Mouse (Mus musculus) hindbrain, embryonic 12.5 days (tissue): Measurements from ENCODE around the gene Vmn2r56. TPM values are rescaled to one million over a fixed set of nuclear protein-coding genes. Genes with fewer than 3 reads are reported as not detected.
"Not testable (repeated sequence)": the region's sequence is repeated elsewhere in the genome, so short reads cannot be mapped to it uniquely, and the experiment has no call there.

Source experiments
- ATAC-seq: fragments of 200-750 bp; cut with Nextera tagmentation; 2 replicates; pipeline ENCODE4 v1.8.0; 2017; ENCODE audit warnings: moderate TSS enrichment; ENCODE audit not compliant: low FRiP score
- H3K27ac ChIP-seq: fragments of 300-500 bp; sonication (generic); 2 replicates; pipeline ENCODE4 v1.5.1; 2016; ENCODE audit warnings: mild to moderate bottlenecking
- H3K27me3 ChIP-seq: fragments of 300-500 bp; sonication (generic); 2 replicates; pipeline ENCODE4 v1.6.1; 2016; ENCODE audit warnings: mild to moderate bottlenecking
- H3K36me3 ChIP-seq: fragments of 300-500 bp; sonication (generic); 2 replicates; pipeline ENCODE4 v1.6.1; 2016; ENCODE audit warnings: mild to moderate bottlenecking
- H3K4me1 ChIP-seq: fragments of 300-500 bp; sonication (generic); 2 replicates; pipeline ENCODE4 v1.6.1; 2016
- H3K4me2 ChIP-seq: fragments of 300-500 bp; sonication (generic); replicated peaks from 2 replicates; pipeline ENCODE4 v1.6.1; 2016; ENCODE audit warnings: mild to moderate bottlenecking
- H3K4me3 ChIP-seq: fragments of 300-500 bp; sonication (generic); 2 replicates; pipeline ENCODE4 v1.5.1; 2016; ENCODE audit warnings: mild to moderate bottlenecking
- H3K9ac ChIP-seq: fragments of 300-500 bp; sonication (generic); 2 replicates; pipeline ENCODE4 v1.6.1; 2016; ENCODE audit warnings: mild to moderate bottlenecking, moderate library complexity
- H3K9me3 ChIP-seq: fragments of 300-500 bp; sonication (generic); replicated peaks from 2 replicates; pipeline ENCODE4 v1.6.1; 2016; ENCODE audit warnings: mild to moderate bottlenecking
- WGBS: fragments of 180-500 bp; shearing (Covaris S2); methylation state at CpG from one replicate; pipeline ENCODE4 v1.1.7; 2016; 5-methylcytosine and 5-hydroxymethylcytosine counted together
- polyA plus RNA-seq: library from polyadenylated mRNA; unstranded; fragments of >200 nt; fragmentation: Nextera tagmentation; extraction: Ambion mirVana; gene quantifications from 2 replicates; pipeline ENCODE4 v1.2.1, GENCODE M21; 2016

The Vmn2r56 gene
- polyA plus RNA-seq: not detected in 2 replicates

- ATAC-seq: no peak
- no peak within 1 kb of the TSS for H3K4me3 ChIP-seq
- H3K9ac ChIP-seq: no peak within 1 kb of the TSS
- 45% methylated on average over 1 of the region's 1 CpGs for WGBS
- H3K4me1 ChIP-seq: no peaks in the 10 kb centered on the region
- H3K4me2 ChIP-seq: no peak within 1 kb of the TSS
- H3K27me3 ChIP-seq: no peaks in the 10 kb centered on the region
- H3K27ac ChIP-seq: no peak within 1 kb of the TSS
- peaks cover 25% of the 10 kb centered on the region for H3K9me3 ChIP-seq
- H3K36me3 ChIP-seq: no peaks in the 10 kb centered on the region
Observed at GRCm38 (mm10) chr7:12734904-12735303, at the start of gene Vmn2r56. Vmn2r56 (minus strand) TSS chr7:12735004.

- Histone ChIP-seq H3K27me3 (no peaks in the 10 kb centered on the region), H3K9ac (peak overlapping the region; percentile 74), H3K4me1 (peaks cover 11% of the 10 kb centered on the region), H3K4me2 (peak overlapping the region; percentile 87), H3K27ac (no peak overlapping the region), H3K36me3 (peaks cover 2% of the 10 kb centered on the region), H3K4me3 (peak overlapping the region; percentile 56), H3K9me3 (0 out of 2 replicates have a peak, but pooled peaks cover 5% of the 10 kb centered on the region)
- WGBS: 0% methylated on average over 57 of the region's 57 CpGs
- peak; percentile 95 for ATAC-seq
Observed at GRCm38 (mm10) chr7:12780151-12780830, 45.5 kb upstream of the Vmn2r56 start.

GRCm38 (mm10) chr7:12779782-12780150, 45.0 kb upstream of the Vmn2r56 start:
- no peaks in the 10 kb centered on the region for H3K27me3 ChIP-seq
- no peak overlapping the region for H3K27ac ChIP-seq
- H3K4me2 ChIP-seq: peak overlapping the region; percentile 87
- peak overlapping the region; percentile 74 for H3K9ac ChIP-seq
- H3K4me1 ChIP-seq: peaks cover 11% of the 10 kb centered on the region
- ATAC-seq: no peak
- WGBS: 21% methylated on average over 10 of the region's 10 CpGs
- peaks cover 7% of the 10 kb centered on the region for H3K36me3 ChIP-seq
- peak overlapping the region; percentile 56 for H3K4me3 ChIP-seq
- H3K9me3 ChIP-seq: 0 out of 2 replicates have a peak, but pooled peaks cover 5% of the 10 kb centered on the region

- H3K9me3 ChIP-seq: 0 out of 2 replicates have a peak, but pooled peaks cover 5% of the 10 kb centered on the region
- peaks cover 11% of the 10 kb centered on the region for H3K4me1 ChIP-seq
- no peak overlapping the region for H3K4me3 ChIP-seq
- H3K4me2 ChIP-seq: peak overlapping the region; percentile 87
- no peak overlapping the region for H3K27ac ChIP-seq
- no peak for ATAC-seq
- H3K9ac ChIP-seq: no peak overlapping the region
- no peaks in the 10 kb centered on the region for H3K27me3 ChIP-seq
- H3K36me3 ChIP-seq: peaks cover 13% of the 10 kb centered on the region
- WGBS: 87% methylated on average over 5 of the region's 5 CpGs
Observed at GRCm38 (mm10) chr7:12779141-12779540, 44.3 kb upstream of the Vmn2r56 start.

- Histone ChIP-seq H3K4me1 (peaks cover 5% of the 10 kb centered on the region), H3K27ac (no peak overlapping the region), H3K9me3 (no peaks in the 10 kb centered on the region), H3K9ac (no peak overlapping the region), H3K4me3 (no peak overlapping the region), H3K36me3 (peaks cover 51% of the 10 kb centered on the region), H3K4me2 (no peak overlapping the region), H3K27me3 (no peaks in the 10 kb centered on the region)
- no peak for ATAC-seq
- 96% methylated on average over 1 of the region's 1 CpGs for WGBS
Observed at GRCm38 (mm10) chr7:12774606-12775005, 39.8 kb upstream of the Vmn2r56 start.

- Histone ChIP-seq H3K4me2 (no peak overlapping the region), H3K27me3 (no peaks in the 10 kb centered on the region), H3K9ac (no peak overlapping the region), H3K4me3 (no peak overlapping the region), H3K9me3 (no peaks in the 10 kb centered on the region), H3K27ac (no peak overlapping the region), H3K36me3 (peaks cover 56% of the 10 kb centered on the region), H3K4me1 (0 out of 2 replicates have a peak, but pooled peaks cover under 1% of the 10 kb centered on the region)
- WGBS: 90% methylated on average over 9 of the region's 9 CpGs
- ATAC-seq: no peak
Observed at GRCm38 (mm10) chr7:12774111-12774510, 39.3 kb upstream of the Vmn2r56 start.

GRCm38 (mm10) chr7:12749431-12750198, 14.8 kb upstream of the Vmn2r56 start:
- Histone ChIP-seq H3K9ac (no peak overlapping the region), H3K27me3 (no peaks in the 10 kb centered on the region), H3K4me2 (peak overlapping the region; percentile 17), H3K27ac (no peak overlapping the region), H3K9me3 (peaks cover 15% of the 10 kb centered on the region), H3K36me3 (no peaks in the 10 kb centered on the region), H3K4me3 (no peak overlapping the region), H3K4me1 (no peaks in the 10 kb centered on the region)
- 71% methylated on average over 24 of the region's 24 CpGs for WGBS
- peak; percentile 50; the same call in 1 of the 2 replicates for ATAC-seq

GRCm38 (mm10) chr7:12684903-12685302, 49.9 kb downstream of the Vmn2r56 start, which contains the start of gene Vmn2r55:
Vmn2r55 (minus strand) TSS chr7:12685003.
- H3K36me3 ChIP-seq, H3K9ac ChIP-seq, H3K4me3 ChIP-seq, H3K4me2 ChIP-seq, H3K4me1 ChIP-seq, ATAC-seq, H3K27me3 ChIP-seq, H3K27ac ChIP-seq, H3K9me3 ChIP-seq: not testable (repeated sequence)
- WGBS: 89% methylated on average over 3 of the region's 3 CpGs

- H3K9me3 ChIP-seq, H3K4me3 ChIP-seq, H3K4me2 ChIP-seq, ATAC-seq, H3K4me1 ChIP-seq, H3K27ac ChIP-seq, H3K36me3 ChIP-seq, H3K27me3 ChIP-seq, H3K9ac ChIP-seq: not testable (repeated sequence)
- WGBS: 75% methylated on average over 3 of the region's 4 CpGs
Observed at GRCm38 (mm10) chr7:12640219-12640618, 94.6 kb downstream of the Vmn2r56 start, which contains the start of gene Vmn2r54. Vmn2r54 (minus strand) TSS chr7:12640319.

Other genes with a start within 250 kb of the Vmn2r56 start
- not detected in 2 replicates for gene 2900092C05Rik, start 222.5 kb downstream of the Vmn2r56 start, polyA plus RNA-seq
- 0.01 TPM in 1 of 2 replicates, not detected in the other for gene Vmn2r53, start 126.2 kb downstream of the Vmn2r56 start, polyA plus RNA-seq
- gene Vmn2r54, start 94.7 kb downstream of the Vmn2r56 start, polyA plus RNA-seq: not detected in 2 replicates
- not detected in 2 replicates for gene Vmn2r55, start 50.0 kb downstream of the Vmn2r56 start, polyA plus RNA-seq
- gene Zscan18, start 68.6 kb upstream of the Vmn2r56 start, polyA plus RNA-seq: 17.7 and 18.9 TPM in 2 replicates
- gene Zfp329, start 83.9 kb upstream of the Vmn2r56 start, polyA plus RNA-seq: 26.6 TPM in 2 replicates
- 33.7 and 34.8 TPM in 2 replicates for gene Zfp110, start 99.8 kb upstream of the Vmn2r56 start, polyA plus RNA-seq
- 6.2 and 6.4 TPM in 2 replicates for gene Zfp128, start 146.2 kb upstream of the Vmn2r56 start, polyA plus RNA-seq
- gene Zscan22, start 162.8 kb upstream of the Vmn2r56 start, polyA plus RNA-seq: 13.0 and 14.5 TPM in 2 replicates
- 497 and 613 TPM in 2 replicates for gene Rps5, start 187.3 kb upstream of the Vmn2r56 start, polyA plus RNA-seq
- gene Rnf225, start 192.4 kb upstream of the Vmn2r56 start, polyA plus RNA-seq: 0.63 and 0.72 TPM in 2 replicates
- 14.5 and 15.2 TPM in 2 replicates for gene Zfp324, start 230.8 kb upstream of the Vmn2r56 start, polyA plus RNA-seq
- 14.8 and 16.2 TPM in 2 replicates for gene Zfp446, start 242.8 kb upstream of the Vmn2r56 start, polyA plus RNA-seq